Mouse (Mus musculus) erythroblast, embryonic 14.5 days (primary cell): Measurements from ENCODE around the gene Adgrg1.

Experiments used
- GATA1 ChIP-seq: IDR thresholded peaks from 2 replicates; pipeline ENCODE4 v1.6.1; 2012; ENCODE audit warnings: low read length, inconsistent platforms, mixed read lengths
- TAL1 ChIP-seq: IDR thresholded peaks from 3 replicates; pipeline ENCODE4 v1.6.1; 2012; ENCODE audit warnings: low read length, inconsistent platforms, mixed read lengths

GRCm38 (mm10) chr8:94928227-94928626 is 46.3 kb upstream of the Adgrg1 start:
- TF ChIP-seq TAL1, result no peak
- no peak for TF ChIP-seq GATA1
